Mouse (Mus musculus): Measurements from ENCODE around the gene 4930558K02Rik. TPM values are rescaled to one million over a fixed set of nuclear protein-coding genes. Genes with fewer than 3 reads are reported as not detected.

4930558K02Rik gene
- polyA plus RNA-seq (2012; rRNA removed), result not detected in 2 replicates

DNA sequence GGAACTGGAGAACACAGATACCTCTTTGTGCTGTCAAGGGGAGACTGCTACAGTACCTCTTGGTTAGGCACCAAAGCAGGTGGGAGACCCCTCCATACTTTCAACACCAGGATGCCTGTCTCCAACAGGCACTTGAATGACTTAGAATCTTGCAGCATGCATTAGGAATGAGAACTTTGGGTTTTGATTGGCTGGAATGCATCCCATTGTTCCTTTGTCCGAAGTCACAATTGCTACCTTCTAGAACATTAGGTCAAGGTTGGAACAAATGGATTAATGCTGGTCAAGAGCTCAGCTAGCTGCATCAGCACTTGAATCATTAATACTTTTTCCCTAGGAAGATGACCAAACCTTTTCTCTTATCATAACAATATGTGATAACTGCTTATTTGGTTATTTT, at the start of gene 4930558K02Rik:
4930558K02Rik (minus strand) TSS at position 101 of the 400 bp plus-strand sequence.
- DNase-seq (ENCODE audit: low read depth), result no peak
- TF ChIP-seq POLR2A (IDR thresholded peaks at IDR 0.05; ENCODE audit: borderline replicate concordance, extremely low read depth, insufficient read depth, insufficient read length, poor library complexity, severe bottlenecking), result no peak
- no peak for TF ChIP-seq CTCF (IDR thresholded peaks at IDR 0.05; ENCODE audit: borderline replicate concordance, extremely low read depth, insufficient read depth, insufficient read length)

DNA sequence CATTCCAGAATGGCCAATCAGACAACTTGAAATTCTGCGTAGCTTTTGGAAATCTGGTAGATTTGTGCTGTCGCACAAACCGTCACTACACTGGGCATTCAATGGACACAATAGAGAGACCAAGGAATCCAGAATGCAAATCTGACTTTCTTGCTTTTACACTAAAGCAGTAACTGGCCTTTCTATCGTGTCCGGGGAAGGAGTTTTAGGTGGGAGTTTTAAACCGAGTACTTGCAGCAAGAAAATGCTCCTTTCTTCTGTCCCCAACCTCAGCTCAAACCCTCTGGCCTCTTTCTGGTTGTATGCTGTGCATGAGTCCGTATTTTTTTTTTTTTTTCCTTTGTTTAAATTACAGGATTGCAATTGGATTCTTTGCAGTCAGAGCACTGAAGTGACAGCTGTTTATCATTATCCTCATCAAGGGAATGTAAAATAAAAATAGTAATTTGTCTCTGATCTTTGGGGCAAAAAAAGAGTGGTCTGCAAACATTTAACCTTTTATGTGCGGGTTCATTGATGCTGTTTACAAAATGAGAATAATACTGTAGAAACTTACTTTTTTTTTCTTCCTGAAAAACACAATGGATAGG, 44.3 kb upstream of the 4930558K02Rik start:
- peak; percentile 19 for DNase-seq (ENCODE audit: low read depth)
- TF ChIP-seq CTCF (IDR thresholded peaks at IDR 0.05; ENCODE audit: borderline replicate concordance, extremely low read depth, insufficient read depth, insufficient read length), result no peak
- TF ChIP-seq POLR2A (IDR thresholded peaks at IDR 0.05; ENCODE audit: borderline replicate concordance, extremely low read depth, insufficient read depth, insufficient read length, poor library complexity, severe bottlenecking), result no peak

DNA sequence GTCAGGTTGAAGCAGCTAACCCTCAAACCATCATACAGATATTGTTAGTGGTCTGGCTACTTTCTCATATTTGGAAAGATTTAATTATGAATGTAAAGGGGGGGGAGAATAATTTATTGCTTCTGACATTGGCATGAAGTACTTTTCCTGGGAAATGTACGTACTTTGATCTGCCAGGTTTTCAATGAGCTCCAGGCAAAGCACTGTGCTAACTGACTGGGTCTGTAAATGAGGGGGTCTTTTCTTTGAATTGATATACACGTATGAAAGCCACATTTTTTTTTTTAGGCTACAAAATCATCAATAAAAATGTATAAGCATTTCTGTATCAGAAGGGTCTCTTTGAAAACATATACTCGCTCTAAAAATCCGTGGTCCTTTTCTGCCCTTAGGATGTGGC, 41.3 kb upstream of the 4930558K02Rik start:
- TF ChIP-seq CTCF (IDR thresholded peaks at IDR 0.05; ENCODE audit: borderline replicate concordance, extremely low read depth, insufficient read depth, insufficient read length) (no peak), POLR2A (IDR thresholded peaks at IDR 0.05; ENCODE audit: borderline replicate concordance, extremely low read depth, insufficient read depth, insufficient read length, poor library complexity, severe bottlenecking) (no peak)
- peak; percentile 35 for DNase-seq (ENCODE audit: low read depth)

DNA sequence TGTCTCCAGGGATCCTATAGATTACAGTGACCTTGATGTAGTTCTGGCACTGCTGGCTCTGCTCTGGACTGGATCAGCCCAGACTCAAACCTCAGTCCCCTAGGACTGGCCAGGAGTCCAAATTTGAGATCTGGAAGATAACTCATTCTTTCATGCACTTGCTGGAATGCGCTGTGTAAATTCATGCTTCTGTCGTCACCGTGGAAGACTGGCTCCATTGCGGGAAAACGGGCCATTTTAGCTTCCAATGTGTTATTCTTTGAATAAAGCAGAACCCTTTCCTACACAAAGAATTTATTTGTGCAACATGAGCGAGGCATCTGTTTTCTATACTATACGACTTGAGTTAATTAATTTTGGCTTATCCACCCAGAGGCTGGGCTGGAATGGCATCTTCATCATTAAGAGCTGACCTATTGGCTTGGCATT, 40.9 kb upstream of the 4930558K02Rik start:
- TF ChIP-seq CTCF (IDR thresholded peaks at IDR 0.05; ENCODE audit: borderline replicate concordance, extremely low read depth, insufficient read depth, insufficient read length) (no peak), POLR2A (IDR thresholded peaks at IDR 0.05; ENCODE audit: borderline replicate concordance, extremely low read depth, insufficient read depth, insufficient read length, poor library complexity, severe bottlenecking) (no peak)

DNA sequence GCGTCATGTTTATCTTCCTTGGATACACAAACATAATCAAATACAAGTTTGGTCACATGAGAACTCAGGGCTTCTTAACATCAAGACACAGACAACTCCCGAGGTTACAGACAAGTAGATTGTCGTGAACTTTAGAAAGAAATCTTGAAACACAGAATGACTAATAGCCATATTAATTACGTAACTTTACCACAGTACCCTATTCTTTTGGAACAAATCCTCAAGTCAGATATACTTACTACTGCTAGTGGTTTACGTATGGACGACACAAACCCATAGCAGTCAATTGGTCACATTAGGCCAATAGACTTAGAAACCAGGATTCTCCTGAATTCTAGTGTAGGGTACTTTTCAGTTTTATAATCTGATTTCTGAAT, 39.2 kb upstream of the 4930558K02Rik start:
- no peak for DNase-seq (ENCODE audit: low read depth)
- TF ChIP-seq CTCF (IDR thresholded peaks at IDR 0.05; ENCODE audit: borderline replicate concordance, extremely low read depth, insufficient read depth, insufficient read length), result no peak
- TF ChIP-seq POLR2A (IDR thresholded peaks at IDR 0.05; ENCODE audit: borderline replicate concordance, extremely low read depth, insufficient read depth, insufficient read length, poor library complexity, severe bottlenecking), result no peak

More for the DNA sequence above, 40.9 kb upstream of the 4930558K02Rik start:
- peak; percentile 48 for DNase-seq (ENCODE audit: low read depth)

DNA sequence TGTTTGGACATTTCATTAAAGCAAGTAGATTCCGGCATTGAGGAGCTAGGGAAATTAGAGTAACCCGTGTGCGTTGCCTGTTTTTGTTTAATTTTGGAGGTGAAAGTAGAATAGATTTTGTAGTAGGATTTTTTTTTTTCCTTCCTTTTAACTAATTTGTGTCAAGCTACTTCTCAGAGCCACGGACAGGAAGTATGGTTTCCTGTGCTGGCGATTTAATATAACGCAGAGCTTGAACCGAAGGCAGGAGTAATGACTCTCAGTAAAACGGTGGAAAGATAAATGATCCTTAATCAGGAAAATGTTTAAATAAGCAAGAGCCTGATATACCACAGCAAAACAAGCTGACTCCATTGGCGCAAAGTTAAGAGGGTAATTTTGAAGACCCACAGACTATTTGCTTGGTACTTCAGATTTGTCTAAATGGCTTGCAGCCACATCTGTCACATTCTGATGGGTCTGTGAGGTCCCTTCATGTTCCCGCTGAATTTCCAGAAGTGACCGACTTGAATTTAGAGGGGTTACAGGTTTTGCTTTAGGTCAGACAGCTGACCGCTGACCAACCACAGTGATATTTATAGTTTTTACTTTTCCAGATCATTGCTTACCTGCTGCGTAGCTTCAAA, 38.7 kb upstream of the 4930558K02Rik start:
- no peak for DNase-seq (ENCODE audit: low read depth)
- TF ChIP-seq POLR2A (IDR thresholded peaks at IDR 0.05; ENCODE audit: borderline replicate concordance, extremely low read depth, insufficient read depth, insufficient read length, poor library complexity, severe bottlenecking) (no peak), CTCF (IDR thresholded peaks at IDR 0.05; ENCODE audit: borderline replicate concordance, extremely low read depth, insufficient read depth, insufficient read length) (no peak)

DNA sequence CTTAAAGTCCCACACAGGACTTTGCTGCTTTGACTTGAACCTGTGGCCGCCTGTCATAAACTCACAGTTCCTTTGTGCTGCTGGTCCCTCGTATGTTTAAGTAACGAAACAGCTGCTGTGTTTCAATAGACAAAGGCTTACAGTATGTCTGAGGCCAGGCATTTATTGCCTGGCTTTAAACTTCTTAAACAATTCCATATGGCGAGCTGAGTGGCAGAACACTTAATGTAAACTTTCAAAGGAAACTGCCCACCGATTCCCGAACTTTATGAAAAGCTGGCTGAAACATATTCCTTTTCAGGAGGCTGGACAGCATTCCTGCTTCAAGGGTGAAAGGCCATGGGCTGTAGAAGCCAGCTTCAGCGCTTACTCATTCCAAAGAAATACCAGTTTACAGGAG, 37.5 kb upstream of the 4930558K02Rik start:
- DNase-seq (ENCODE audit: low read depth), result no peak
- TF ChIP-seq POLR2A (IDR thresholded peaks at IDR 0.05; ENCODE audit: borderline replicate concordance, extremely low read depth, insufficient read depth, insufficient read length, poor library complexity, severe bottlenecking), result no peak

DNA sequence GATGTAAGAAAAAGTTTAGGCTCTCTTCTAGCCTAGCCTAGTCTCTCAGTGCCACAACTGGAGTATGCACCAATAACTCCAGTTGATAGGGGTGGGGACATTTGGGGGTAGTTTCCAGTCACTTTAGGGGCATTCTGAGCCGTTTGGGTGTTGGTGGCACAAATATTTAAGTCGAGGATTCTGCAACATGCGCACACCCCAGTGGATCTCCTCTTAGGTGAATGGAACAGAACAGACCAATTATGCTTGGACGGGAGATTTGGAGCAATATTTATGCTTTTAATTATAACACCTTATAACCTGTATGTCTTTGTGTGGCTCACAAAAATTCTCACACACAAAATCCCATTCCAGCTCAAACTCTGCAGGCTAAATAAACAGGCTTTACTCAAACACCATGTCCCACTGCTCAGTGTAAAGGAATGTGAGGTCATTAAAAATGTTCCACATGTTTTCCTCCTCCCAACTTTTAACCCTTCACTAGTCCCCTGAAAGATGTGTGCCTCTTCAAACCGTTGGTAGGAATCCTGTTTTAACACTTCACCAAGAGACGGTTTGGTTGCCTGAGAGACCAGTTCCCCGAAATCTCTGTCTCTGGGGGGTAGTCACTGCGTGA, 35.9 kb upstream of the 4930558K02Rik start:
- no peak for TF ChIP-seq POLR2A (IDR thresholded peaks at IDR 0.05; ENCODE audit: borderline replicate concordance, extremely low read depth, insufficient read depth, insufficient read length, poor library complexity, severe bottlenecking)
- no peak for TF ChIP-seq CTCF (IDR thresholded peaks at IDR 0.05; ENCODE audit: borderline replicate concordance, extremely low read depth, insufficient read depth, insufficient read length)

DNA sequence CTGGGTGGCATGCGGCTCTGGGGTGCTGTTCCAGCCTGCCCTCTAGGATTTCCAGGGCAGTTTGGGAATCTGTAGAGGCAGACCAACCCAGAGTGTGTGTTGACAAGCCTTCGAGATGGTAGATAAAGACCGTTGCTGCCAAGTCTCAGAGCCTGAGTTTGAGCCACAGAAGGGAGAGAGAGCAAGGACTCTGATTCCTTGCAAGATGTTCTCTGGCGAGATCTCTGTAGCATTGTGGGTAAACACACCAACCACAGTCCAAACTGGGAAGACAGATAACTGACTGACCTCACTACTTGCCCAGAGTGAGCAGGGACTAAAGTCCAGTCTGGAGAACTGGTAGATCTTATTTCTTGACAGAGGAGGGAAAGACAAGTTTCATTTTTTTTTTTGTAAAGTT, 34.1 kb upstream of the 4930558K02Rik start:
- TF ChIP-seq POLR2A (IDR thresholded peaks at IDR 0.05; ENCODE audit: borderline replicate concordance, extremely low read depth, insufficient read depth, insufficient read length, poor library complexity, severe bottlenecking), result no peak
- TF ChIP-seq CTCF (IDR thresholded peaks at IDR 0.05; ENCODE audit: borderline replicate concordance, extremely low read depth, insufficient read depth, insufficient read length), result no peak
- DNase-seq (ENCODE audit: low read depth), result no peak

More for the DNA sequence above, 35.9 kb upstream of the 4930558K02Rik start:
- DNase-seq (ENCODE audit: low read depth), result no peak

DNA sequence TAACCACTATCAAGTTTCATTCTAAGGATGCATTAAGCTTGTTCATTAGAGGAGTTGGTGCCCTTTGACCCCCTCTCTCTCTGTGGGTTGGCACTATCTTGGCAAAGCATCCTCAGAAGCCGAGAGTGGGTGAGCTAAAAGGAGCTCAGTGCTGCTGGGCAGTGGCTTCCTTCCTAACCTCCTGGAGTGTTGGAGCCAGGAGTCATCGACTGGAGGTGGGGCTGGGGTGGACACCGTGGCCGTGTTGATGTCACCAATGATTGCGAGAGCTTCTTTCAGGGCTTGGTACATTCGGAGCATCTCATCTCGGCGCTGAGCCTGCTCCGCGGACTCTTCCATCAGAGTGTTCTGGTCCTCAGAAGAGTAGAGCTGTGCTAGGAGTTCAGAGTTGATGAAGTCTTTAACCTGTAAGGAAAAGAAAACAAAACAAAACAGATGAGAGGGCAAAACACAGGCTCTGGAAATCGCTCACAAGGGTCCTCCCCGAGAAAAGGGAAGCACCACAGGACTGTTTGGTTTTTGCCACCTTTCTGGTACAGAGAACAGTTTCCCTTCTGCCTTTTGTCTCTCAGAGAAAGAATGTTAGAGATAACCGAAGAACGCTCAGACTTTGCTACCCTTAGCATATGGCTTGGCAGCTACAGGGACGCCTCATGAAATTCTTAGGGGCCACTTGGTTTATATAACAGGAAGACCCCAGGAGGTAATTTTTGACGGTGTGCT, 32.2 kb upstream of the 4930558K02Rik start:
- TF ChIP-seq POLR2A (IDR thresholded peaks at IDR 0.05; ENCODE audit: borderline replicate concordance, extremely low read depth, insufficient read depth, insufficient read length, poor library complexity, severe bottlenecking) (no peak), CTCF (IDR thresholded peaks at IDR 0.05; ENCODE audit: borderline replicate concordance, extremely low read depth, insufficient read depth, insufficient read length) (no peak)

DNA sequence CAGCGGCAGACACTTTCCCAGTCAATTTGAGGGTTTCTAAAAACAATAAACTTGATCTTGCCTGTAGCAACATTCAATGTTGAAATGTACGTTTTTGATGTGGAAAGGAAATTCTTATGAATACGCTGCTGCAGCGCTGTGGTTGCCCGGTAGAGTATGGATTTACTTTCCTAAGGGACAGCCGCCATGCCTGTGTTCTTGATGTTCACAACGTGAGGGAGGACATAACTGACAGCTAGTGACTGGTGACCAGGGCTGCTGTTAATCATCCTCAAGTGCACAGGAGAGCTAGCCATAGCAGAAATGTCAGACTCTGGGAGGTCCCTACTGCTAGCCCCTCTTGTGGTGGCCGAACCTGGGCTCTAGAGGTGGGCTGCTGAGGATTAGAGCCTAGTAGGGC, 29.6 kb upstream of the 4930558K02Rik start:
- no peak for TF ChIP-seq POLR2A (IDR thresholded peaks at IDR 0.05; ENCODE audit: borderline replicate concordance, extremely low read depth, insufficient read depth, insufficient read length, poor library complexity, severe bottlenecking)
- no peak for TF ChIP-seq CTCF (IDR thresholded peaks at IDR 0.05; ENCODE audit: borderline replicate concordance, extremely low read depth, insufficient read depth, insufficient read length)
- DNase-seq (ENCODE audit: low read depth), result no peak

More for the DNA sequence above, 32.2 kb upstream of the 4930558K02Rik start:
- no peak for DNase-seq (ENCODE audit: low read depth)

Measured in brain, embryonic 14.5 days (tissue).